Mouse (Mus musculus) retina, postnatal 7 days (tissue): Measurements from ENCODE around the gene Xrra1.
"Not testable (repeated sequence)": the region's sequence is repeated elsewhere in the genome, so short reads cannot be mapped to it uniquely, and the experiment has no call there.

ENCODE experiments used
- DNase-seq: peaks from one replicate; pipeline ENCODE4 v3.0.0-alpha.2; 2012; ENCODE audit warnings: low read depth, low spot score

Gene Xrra1

GRCm38 (mm10) chr7:99947329-99947728 lies 88.4 kb downstream of the Xrra1 start:
- no peak for DNase-seq

GRCm38 (mm10) chr7:99953442-99954098 lies 94.7 kb downstream of the Xrra1 start:
- no peak for DNase-seq

DNA sequence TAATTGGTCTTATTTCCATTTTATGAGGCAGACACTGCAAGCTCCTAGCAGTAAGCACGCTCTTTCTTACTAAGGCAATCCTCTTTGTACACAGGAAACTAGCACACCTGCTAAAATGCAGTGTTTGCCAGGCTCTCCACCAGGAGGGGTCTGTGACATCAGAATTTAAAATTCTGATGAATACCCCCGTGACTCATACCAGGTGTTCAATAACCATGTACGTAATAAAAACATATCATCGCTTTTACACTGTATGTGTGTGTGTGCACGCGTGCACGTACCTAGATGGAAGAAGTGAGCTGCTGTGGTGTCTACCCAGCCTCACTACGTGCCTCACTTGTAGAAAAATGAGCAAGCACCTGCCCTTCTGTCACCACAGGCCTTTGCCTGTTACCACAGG lies 95.3 kb downstream of the Xrra1 start:
- no peak for DNase-seq

- no peak for DNase-seq
These were observed 97.2 kb downstream of the Xrra1 start for GRCm38 (mm10) chr7:99956095-99956494.

DNA sequence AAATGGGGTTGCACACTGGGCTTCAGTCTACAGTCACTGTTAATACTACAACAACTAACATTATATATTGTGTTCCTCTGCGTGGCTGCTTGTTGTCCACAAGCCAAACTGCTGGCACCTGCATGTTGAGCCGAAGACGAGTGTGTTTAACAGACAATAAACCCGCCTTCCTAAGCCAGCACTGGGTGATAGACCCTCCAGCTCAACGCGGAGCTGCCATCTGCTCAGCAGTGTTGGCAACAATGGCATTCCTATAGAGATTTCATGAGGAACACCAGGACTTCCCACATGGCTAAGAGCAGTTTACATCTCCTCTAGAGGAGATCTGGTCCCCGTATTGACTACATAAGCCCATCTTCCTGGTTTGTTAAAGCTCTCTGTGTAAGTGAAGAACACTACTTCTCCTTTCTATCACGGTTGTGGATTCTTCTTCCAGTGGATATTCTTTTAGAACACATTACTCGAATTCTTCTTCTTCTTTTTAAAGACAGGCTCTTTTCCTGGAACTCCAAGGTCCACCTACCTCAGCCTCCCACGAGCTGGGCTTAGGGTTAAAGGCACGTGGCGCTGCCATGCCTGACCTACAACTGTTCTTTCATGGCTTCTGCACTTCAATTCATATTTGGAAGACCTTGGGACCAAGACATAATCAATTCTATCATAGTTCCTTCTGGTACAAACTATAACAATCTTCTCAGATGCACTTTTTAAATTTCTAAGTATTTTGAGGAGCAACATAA lies 98.5 kb downstream of the Xrra1 start:
- no peak for DNase-seq

- DNase-seq, result not testable (repeated sequence)
These were observed 101.7 kb downstream of the Xrra1 start for GRCm38 (mm10) chr7:99960571-99960970.

- DNase-seq, result no peak
These were observed 102.6 kb downstream of the Xrra1 start for GRCm38 (mm10) chr7:99961518-99961917.

DNA sequence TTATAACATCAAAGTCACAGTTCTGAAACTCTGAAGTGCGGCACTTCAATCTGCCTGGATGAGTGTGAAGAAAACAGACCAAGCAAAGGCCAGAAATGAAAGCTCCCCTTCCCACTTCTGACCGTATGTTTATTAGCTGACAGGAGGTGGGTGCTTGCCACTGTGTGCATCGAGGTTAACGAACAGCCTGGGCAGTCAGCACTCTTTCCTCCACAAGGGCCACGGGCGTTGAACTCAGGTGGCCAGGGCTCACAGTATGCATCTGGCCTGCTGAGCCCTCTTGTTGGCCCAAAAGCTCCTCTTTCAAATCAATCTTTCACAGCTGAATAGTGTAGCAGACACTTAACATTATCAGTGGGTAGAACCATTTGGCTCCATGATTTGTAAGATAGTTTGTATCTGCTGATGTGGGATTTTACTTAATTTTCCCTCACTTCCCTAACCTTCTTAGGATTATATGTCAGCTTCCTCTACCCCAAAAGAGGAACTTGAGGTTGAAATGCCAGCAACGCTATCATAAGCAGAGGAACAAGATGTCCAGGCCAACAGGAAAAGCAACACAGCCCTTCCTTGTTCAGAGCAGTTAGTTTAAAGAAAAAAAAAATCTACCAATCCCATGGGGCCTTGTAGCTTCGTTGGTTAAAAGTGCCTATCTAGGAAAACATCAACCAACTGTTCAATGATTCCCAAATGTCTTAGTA lies 103.8 kb downstream of the Xrra1 start:
- DNase-seq, result no peak

DNA sequence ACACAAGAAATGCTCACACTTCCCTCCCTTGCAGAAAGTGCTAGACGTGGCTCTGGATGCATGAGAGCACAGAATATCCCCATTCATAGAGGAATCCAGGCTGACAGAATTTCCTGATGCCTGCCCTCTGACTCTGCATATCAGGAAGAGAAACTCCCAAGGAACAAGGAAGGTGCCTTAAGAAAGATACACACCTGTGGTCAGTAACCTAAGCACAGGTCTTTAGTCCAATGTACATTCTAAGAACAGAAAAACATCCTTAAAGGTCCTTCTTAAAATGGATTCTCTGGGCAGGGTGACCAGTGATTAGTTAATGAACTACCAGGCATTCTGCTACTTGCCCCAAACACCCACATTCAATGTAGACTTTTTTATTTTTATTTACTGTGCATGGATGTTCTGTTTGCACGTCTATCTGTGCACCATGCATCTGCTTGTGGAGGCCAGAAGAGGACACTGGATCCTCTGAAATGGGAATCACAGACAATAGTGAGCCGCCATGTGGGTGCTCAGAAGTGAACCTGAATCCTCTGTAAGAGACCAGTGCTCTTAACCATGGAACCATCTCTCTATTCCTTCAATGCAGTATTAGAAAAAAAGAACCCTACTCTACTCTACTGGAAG lies 104.4 kb downstream of the Xrra1 start:
- DNase-seq, result no peak

DNA sequence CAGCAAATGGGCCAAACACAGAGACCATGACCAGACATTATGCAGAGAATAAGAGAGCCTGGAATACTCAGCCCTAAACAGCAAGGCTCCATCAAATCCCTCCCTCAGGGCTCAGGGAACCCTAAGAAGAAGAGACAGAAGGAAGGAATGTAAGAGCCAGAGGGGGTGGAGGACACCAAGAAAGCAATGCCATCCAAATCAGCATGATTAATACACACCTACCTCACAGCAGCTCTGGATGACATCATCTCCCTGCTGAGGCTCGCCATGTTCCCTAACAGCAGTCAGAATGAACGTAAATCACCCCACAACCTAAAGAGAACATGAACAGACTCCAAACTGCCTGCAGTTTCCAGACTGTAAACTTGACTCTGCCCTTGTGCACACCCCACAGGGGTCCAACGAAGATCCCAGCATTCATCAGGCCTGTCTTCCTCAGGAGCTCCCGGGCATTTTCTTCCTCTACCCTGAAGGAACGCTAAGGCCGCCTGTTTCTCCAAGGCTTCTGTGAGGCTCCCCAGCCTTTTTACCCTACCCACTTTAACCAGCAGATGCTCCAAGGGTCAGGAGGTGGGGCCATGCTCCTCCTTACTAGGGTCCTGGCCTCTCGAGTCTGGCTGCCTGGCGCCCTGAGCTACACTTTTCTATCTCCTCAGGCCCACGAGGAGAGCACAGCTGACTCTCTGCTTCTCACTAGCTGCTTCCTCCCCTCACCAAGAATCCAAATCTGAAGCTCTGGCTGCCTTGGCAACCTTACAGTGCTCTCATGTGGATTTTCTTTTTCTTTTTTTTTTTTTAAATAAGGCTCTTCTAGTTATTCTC lies 106.3 kb downstream of the Xrra1 start:
- DNase-seq, result no peak

DNA sequence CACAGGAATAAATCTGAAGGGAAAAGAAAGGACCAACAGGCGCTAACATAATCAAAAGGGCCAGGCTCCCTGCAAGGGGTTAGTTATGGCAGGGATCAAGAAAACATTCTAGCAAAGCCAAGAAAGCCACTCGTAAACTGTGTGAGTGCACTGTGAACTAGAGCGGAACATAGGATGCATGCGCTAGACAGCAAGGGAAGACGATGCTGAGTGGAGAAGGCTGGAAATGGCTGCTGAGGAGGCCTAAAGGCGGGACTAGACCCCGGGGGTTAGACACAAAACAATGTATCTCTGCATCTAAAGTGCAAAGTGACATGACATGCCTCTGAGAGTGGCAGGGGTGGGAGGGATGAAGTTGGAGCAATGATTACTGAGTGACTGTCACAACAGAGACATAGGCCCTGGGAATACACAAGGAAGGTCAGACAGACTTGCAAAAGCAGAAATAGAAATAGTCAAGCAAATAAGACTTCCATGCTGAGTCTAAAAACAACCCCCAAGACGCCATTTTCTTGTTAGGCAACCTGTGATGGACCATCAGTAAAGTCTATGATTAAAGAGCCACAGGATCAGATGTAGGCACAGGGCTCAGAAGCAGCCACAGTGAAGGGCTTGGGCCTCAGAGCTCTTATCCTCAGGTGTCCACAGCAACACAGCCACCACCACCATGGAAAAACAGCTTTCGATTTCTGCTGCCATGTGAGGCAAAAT lies 107.2 kb downstream of the Xrra1 start:
- no peak for DNase-seq
